Mouse (Mus musculus): Measurements from ENCODE around the gene Leng1. TPM values are rescaled to one million over a fixed set of nuclear protein-coding genes. Genes with fewer than 3 reads are reported as not detected.

Gene Leng1
- polyA plus RNA-seq, 1 experiment from 2014 or later: 13.5 TPM

- peaks cover 17% of the 10 kb centered on the region for H3K4me1 ChIP-seq (replicated peaks; ENCODE audit: control insufficient read depth, insufficient read depth, low read length)
- H3K36me3 ChIP-seq (ENCODE audit: control insufficient read depth, insufficient read depth, low read length): peaks cover 16% of the 10 kb centered on the region
- no peaks in the 10 kb centered on the region for H3K9me3 ChIP-seq (ENCODE audit: control insufficient read depth, low read length)
- H3K27ac ChIP-seq (ENCODE audit: low read length): peak within 1 kb of the TSS; percentile 98
- H3K4me2 ChIP-seq (ENCODE audit: low read depth, low read length): peak within 1 kb of the TSS; percentile 85
- H3K27me3 ChIP-seq (ENCODE audit: control insufficient read depth, insufficient read depth, low read depth, low read length): no peaks in the 10 kb centered on the region
- under 1% methylated on average over 55 of the region's 55 CpGs for WGBS
- H3K4me3 ChIP-seq (ENCODE audit: low read length): peak within 1 kb of the TSS; percentile 83
- H3K9ac ChIP-seq (ENCODE audit: low read length): peak within 1 kb of the TSS; percentile 96
- peak; percentile 90 for ATAC-seq (ENCODE audit: low read depth)
These were observed 27.6 kb upstream of the Leng1 start, which contains the start of gene Mboat7 for GRCm38 (mm10) chr7:3692987-3693808. Gene Mboat7, minus strand, starts transcription at chr7:3693523.

- H3K27ac ChIP-seq (ENCODE audit: low read length): peak within 1 kb of the TSS; percentile 98
- peaks cover 17% of the 10 kb centered on the region for H3K4me1 ChIP-seq (replicated peaks; ENCODE audit: control insufficient read depth, insufficient read depth, low read length)
- H3K27me3 ChIP-seq (ENCODE audit: control insufficient read depth, insufficient read depth, low read depth, low read length): no peaks in the 10 kb centered on the region
- peak within 1 kb of the TSS; percentile 83 for H3K4me3 ChIP-seq (ENCODE audit: low read length)
- peak within 1 kb of the TSS; percentile 96 for H3K9ac ChIP-seq (ENCODE audit: low read length)
- no peaks in the 10 kb centered on the region for H3K9me3 ChIP-seq (ENCODE audit: control insufficient read depth, low read length)
- H3K36me3 ChIP-seq (ENCODE audit: control insufficient read depth, insufficient read depth, low read length): peaks cover 12% of the 10 kb centered on the region
- under 1% methylated on average over 49 of the region's 49 CpGs for WGBS
- H3K4me2 ChIP-seq (ENCODE audit: low read depth, low read length): peak within 1 kb of the TSS; percentile 85
- no peak for ATAC-seq (ENCODE audit: low read depth)
These were observed 26.8 kb upstream of the Leng1 start, which contains the start of gene Tsen34 for GRCm38 (mm10) chr7:3692382-3692986. Gene Tsen34, plus strand, starts transcription at chr7:3692863.

GRCm38 (mm10) chr7:3691919-3692318 lies 26.3 kb upstream of the Leng1 start:
- Histone ChIP-seq H3K4me1 (replicated peaks; ENCODE audit: control insufficient read depth, insufficient read depth, low read length) (peaks cover 17% of the 10 kb centered on the region), H3K9me3 (ENCODE audit: control insufficient read depth, low read length) (no peaks in the 10 kb centered on the region), H3K4me2 (ENCODE audit: low read depth, low read length) (peak overlapping the region; percentile 85), H3K36me3 (ENCODE audit: control insufficient read depth, insufficient read depth, low read length) (peaks cover 10% of the 10 kb centered on the region), H3K9ac (ENCODE audit: low read length) (peak overlapping the region; percentile 96), H3K27ac (ENCODE audit: low read length) (peak overlapping the region; percentile 98; the same call in 1 of the 2 replicates), H3K4me3 (ENCODE audit: low read length) (peak overlapping the region; percentile 83), H3K27me3 (ENCODE audit: control insufficient read depth, insufficient read depth, low read depth, low read length) (no peaks in the 10 kb centered on the region)
- 26% methylated on average over 3 of the region's 3 CpGs for WGBS
- ATAC-seq (ENCODE audit: low read depth): no peak

DNA sequence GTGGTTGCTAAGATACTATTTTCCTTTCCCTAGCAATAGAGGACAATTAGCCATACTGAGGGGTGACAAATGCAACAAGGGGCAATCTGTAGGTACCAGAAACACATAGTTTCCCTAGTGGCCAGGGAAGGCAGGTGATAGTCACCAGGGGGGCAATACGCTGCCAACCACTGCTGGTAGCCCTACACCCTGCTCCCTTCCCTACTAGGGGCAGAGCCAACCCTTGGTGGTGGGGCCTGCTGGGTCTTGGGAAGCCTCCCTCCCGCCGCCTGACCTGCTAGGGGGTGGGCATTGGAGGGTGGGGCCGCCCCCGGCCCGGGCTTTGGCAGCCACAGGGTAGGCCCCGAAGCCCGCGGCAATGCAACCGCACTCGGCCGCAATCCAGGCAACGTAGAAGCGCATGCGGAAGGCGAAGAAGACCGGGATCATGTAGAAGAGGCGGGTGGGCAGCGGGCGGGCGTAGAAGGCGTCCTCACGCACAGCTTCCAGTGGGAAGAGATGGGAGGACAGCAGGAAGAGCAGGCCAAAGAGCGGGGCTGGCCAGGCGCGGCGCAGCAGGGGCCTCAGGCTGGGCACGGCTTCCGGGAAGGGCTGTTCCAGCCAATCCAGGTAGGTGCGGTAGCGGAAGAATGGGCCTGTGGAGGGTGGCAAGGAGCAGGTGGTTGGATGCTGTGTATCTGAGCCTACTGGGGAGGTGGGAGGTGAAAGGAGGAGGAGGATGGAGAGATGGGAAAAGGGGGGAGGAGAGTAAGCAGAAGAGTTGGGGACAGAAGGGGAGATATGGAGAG lies 20.0 kb upstream of the Leng1 start:
- H3K36me3 ChIP-seq (ENCODE audit: control insufficient read depth, insufficient read depth, low read length): peaks cover 12% of the 10 kb centered on the region
- no peak for ATAC-seq (ENCODE audit: low read depth)
- H3K27ac ChIP-seq (ENCODE audit: low read length): no peak overlapping the region
- H3K27me3 ChIP-seq (ENCODE audit: control insufficient read depth, insufficient read depth, low read depth, low read length): no peaks in the 10 kb centered on the region
- no peak overlapping the region for H3K4me3 ChIP-seq (ENCODE audit: low read length)
- no peak overlapping the region for H3K4me2 ChIP-seq (ENCODE audit: low read depth, low read length)
- no peak overlapping the region for H3K9ac ChIP-seq (ENCODE audit: low read length)
- no peaks in the 10 kb centered on the region for H3K9me3 ChIP-seq (ENCODE audit: control insufficient read depth, low read length)
- no peaks in the 10 kb centered on the region for H3K4me1 ChIP-seq (replicated peaks; ENCODE audit: control insufficient read depth, insufficient read depth, low read length)
- WGBS: 84% methylated on average over 31 of the region's 31 CpGs

DNA sequence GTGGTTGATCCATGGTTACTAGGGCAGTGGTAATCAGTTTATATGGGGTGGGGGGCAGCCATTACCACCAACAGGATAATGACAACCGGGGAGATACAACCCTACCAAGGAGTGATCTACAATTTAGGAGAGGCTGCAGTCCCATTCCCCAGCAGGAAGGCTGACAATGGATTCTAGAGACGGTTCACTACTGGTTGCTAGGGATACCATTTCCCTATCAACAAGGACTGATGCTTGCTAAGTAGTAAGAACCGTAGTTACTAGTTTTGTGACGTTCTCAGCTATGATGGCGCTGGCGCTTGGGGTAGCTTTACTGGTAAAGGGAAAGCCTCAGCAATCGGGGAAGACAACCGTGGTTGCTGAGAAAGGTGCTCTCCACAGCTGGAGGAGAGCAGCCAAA lies 19.1 kb upstream of the Leng1 start:
- no peak for ATAC-seq (ENCODE audit: low read depth)
- Histone ChIP-seq H3K9me3 (ENCODE audit: control insufficient read depth, low read length) (no peaks in the 10 kb centered on the region), H3K9ac (ENCODE audit: low read length) (no peak overlapping the region), H3K27ac (ENCODE audit: low read length) (no peak overlapping the region), H3K27me3 (ENCODE audit: control insufficient read depth, insufficient read depth, low read depth, low read length) (no peaks in the 10 kb centered on the region), H3K4me3 (ENCODE audit: low read length) (no peak overlapping the region), H3K4me2 (ENCODE audit: low read depth, low read length) (no peak overlapping the region), H3K4me1 (replicated peaks; ENCODE audit: control insufficient read depth, insufficient read depth, low read length) (no peaks in the 10 kb centered on the region), H3K36me3 (ENCODE audit: control insufficient read depth, insufficient read depth, low read length) (peaks cover 15% of the 10 kb centered on the region)
- WGBS: 87% methylated on average over 8 of the region's 8 CpGs

DNA sequence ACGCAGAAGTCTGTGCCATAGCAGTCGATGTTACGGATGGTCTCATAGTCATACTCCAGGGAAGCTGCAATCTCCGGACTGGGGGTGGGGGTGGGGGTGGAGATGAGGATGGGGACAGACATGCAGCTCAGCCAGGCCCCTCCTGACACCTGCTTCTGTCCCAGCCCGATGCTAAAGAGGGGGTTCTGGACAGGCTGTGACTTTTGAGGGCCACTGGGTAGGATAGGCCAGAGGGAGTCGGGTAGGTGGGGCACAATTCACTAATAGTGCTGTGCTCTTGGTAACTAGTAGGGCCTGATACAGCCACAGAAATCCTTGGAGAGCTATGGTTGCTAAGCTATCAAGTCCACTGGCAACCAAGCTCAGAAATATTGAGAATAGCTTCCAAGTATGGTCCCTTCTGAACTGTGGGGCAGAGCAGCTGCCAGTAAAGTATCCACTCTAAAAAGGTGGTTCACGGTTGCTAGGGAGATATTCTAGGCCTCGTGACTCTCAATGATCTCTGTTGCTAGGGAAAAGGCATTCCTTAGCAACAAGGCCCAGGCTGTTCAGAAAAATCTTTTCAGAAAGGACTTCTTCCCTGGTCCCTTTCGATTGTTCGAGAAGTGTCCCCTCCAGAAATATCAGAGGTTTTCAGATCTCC lies 18.4 kb upstream of the Leng1 start:
- H3K4me2 ChIP-seq (ENCODE audit: low read depth, low read length): no peak overlapping the region
- no peak overlapping the region for H3K27ac ChIP-seq (ENCODE audit: low read length)
- no peaks in the 10 kb centered on the region for H3K9me3 ChIP-seq (ENCODE audit: control insufficient read depth, low read length)
- no peaks in the 10 kb centered on the region for H3K4me1 ChIP-seq (replicated peaks; ENCODE audit: control insufficient read depth, insufficient read depth, low read length)
- H3K4me3 ChIP-seq (ENCODE audit: low read length): no peak overlapping the region
- H3K36me3 ChIP-seq (ENCODE audit: control insufficient read depth, insufficient read depth, low read length): peaks cover 15% of the 10 kb centered on the region
- ATAC-seq (ENCODE audit: low read depth): peak; percentile 69
- H3K9ac ChIP-seq (ENCODE audit: low read length): no peak overlapping the region
- WGBS: 69% methylated on average over 10 of the region's 10 CpGs
- no peaks in the 10 kb centered on the region for H3K27me3 ChIP-seq (ENCODE audit: control insufficient read depth, insufficient read depth, low read depth, low read length)

DNA sequence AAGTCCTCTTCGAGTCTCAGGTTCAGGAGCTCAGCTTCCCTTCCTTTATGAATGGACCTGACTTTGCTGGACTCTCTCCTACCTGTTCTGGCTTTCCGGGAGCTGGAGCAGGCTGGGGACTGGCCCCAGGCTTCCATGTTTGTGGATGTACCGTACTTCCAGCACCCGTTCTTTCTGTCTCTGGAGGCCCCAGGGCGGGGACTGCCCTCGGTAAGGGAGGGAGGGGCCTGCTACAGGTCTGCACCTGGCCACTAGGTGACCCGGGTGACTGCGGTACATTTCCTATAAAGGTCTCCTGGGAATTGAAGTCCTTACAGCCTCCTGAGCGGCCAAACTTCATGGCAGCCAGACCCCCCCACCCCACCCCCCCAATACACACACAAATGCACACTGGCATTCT lies 11.7 kb upstream of the Leng1 start, which contains the start of gene Tmc4:
Gene Tmc4 (minus strand): TSS at position 212 of the 400 bp plus-strand sequence.
- Histone ChIP-seq H3K27me3 (ENCODE audit: control insufficient read depth, insufficient read depth, low read depth, low read length) (no peaks in the 10 kb centered on the region), H3K9ac (ENCODE audit: low read length) (peak within 1 kb of the TSS; percentile 63), H3K4me3 (ENCODE audit: low read length) (peak within 1 kb of the TSS; percentile 44), H3K4me2 (ENCODE audit: low read depth, low read length) (peak within 1 kb of the TSS; percentile 41), H3K9me3 (ENCODE audit: control insufficient read depth, low read length) (no peaks in the 10 kb centered on the region), H3K4me1 (replicated peaks; ENCODE audit: control insufficient read depth, insufficient read depth, low read length) (no peaks in the 10 kb centered on the region), H3K36me3 (ENCODE audit: control insufficient read depth, insufficient read depth, low read length) (0 out of 2 replicates have a peak, but pooled peaks cover 3% of the 10 kb centered on the region), H3K27ac (ENCODE audit: low read length) (peak within 1 kb of the TSS; percentile 17; the same call in 1 of the 2 replicates)
- 42% methylated on average over 9 of the region's 9 CpGs for WGBS
- ATAC-seq (ENCODE audit: low read depth): peak; percentile 83

- H3K9ac ChIP-seq (ENCODE audit: low read length): peak overlapping the region; percentile 63
- 76% methylated on average over 12 of the region's 12 CpGs for WGBS
These were observed 10.7 kb upstream of the Leng1 start for GRCm38 (mm10) chr7:3676371-3676770.

More at GRCm38 (mm10) chr7:3676371-3676770, 10.7 kb upstream of the Leng1 start:
- no peak for ATAC-seq (ENCODE audit: low read depth)
- Histone ChIP-seq H3K4me3 (ENCODE audit: low read length) (peak overlapping the region; percentile 44), H3K4me2 (ENCODE audit: low read depth, low read length) (peak overlapping the region; percentile 41), H3K36me3 (ENCODE audit: control insufficient read depth, insufficient read depth, low read length) (0 out of 2 replicates have a peak, but pooled peaks cover 3% of the 10 kb centered on the region), H3K9me3 (ENCODE audit: control insufficient read depth, low read length) (no peaks in the 10 kb centered on the region), H3K27me3 (ENCODE audit: control insufficient read depth, insufficient read depth, low read depth, low read length) (no peaks in the 10 kb centered on the region), H3K27ac (ENCODE audit: low read length) (peak overlapping the region; percentile 17; the same call in 1 of the 2 replicates), H3K4me1 (replicated peaks; ENCODE audit: control insufficient read depth, insufficient read depth, low read length) (no peaks in the 10 kb centered on the region)
